Mouse (Mus musculus): ENCODE data around the gene Osbpl2. TPM values are rescaled to one million over a fixed set of nuclear protein-coding genes. Genes with fewer than 3 reads are reported as not detected.
A peak's percentile ranks its signal among the peaks of the same experiment; 100 is the strongest.
"Not testable (repeated sequence)": the region's sequence is repeated elsewhere in the genome, so short reads cannot be mapped to it uniquely, and the experiment has no call there.

Osbpl2 gene
- polyA plus RNA-seq, 1 experiment from 2014 or later, result 66.1 TPM

DNA sequence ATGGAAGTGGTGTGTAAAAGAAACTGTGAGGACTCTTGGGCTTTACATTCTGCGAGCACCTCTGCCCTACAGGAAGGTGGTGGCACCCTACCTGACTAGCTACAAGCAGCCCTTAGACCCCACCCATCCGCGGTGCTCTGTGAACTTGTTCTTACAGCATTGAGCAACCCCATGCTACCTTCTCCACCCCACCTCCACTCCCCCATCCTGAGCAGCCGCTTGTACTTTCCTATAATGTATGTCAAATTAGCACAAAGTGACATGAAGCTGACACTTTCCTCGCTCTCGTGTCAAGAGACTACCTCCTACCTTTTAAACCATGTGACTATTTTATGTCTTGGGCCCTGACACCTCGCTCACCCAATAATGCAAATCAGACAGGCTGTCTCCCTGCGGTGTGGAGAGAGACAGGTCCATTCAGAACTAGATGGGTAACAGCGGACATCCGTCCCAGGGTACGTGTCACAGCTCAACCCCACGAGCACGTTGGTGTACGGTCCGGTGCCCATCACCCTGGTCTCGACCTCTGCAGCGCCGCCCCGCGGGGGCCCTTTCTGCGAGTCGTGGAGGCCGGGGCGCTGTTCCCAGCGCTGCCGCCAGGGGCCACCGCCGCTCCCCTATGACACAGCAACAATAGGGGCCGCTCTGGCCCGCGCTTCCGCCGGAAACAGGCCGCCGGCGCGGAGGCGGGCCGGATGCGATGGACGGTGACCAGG lies 51.9 kb downstream of the Osbpl2 start, which contains the start of gene Adrm1:
TSS of gene Adrm1 (plus strand) at position 680 of the 716 bp plus-strand sequence.
- peak; percentile 99 for ATAC-seq
- peak within 1 kb of the TSS; percentile 97 for H3K9ac ChIP-seq (replicated peaks)
- H3K27ac ChIP-seq, result peak within 1 kb of the TSS; percentile 94
- peaks cover 27% of the 10 kb centered on the region for H3K4me1 ChIP-seq (replicated peaks)
- peak within 1 kb of the TSS; percentile 96 for H3K4me3 ChIP-seq (replicated peaks)
- no peaks in the 10 kb centered on the region for H3K27me3 ChIP-seq
- WGBS, result 6% methylated on average over 41 of the region's 41 CpGs
- peaks cover 33% of the 10 kb centered on the region for H3K36me3 ChIP-seq
- H3K9me3 ChIP-seq, result no peaks in the 10 kb centered on the region
- peak within 1 kb of the TSS; percentile 100 for H3K4me2 ChIP-seq (replicated peaks)

DNA sequence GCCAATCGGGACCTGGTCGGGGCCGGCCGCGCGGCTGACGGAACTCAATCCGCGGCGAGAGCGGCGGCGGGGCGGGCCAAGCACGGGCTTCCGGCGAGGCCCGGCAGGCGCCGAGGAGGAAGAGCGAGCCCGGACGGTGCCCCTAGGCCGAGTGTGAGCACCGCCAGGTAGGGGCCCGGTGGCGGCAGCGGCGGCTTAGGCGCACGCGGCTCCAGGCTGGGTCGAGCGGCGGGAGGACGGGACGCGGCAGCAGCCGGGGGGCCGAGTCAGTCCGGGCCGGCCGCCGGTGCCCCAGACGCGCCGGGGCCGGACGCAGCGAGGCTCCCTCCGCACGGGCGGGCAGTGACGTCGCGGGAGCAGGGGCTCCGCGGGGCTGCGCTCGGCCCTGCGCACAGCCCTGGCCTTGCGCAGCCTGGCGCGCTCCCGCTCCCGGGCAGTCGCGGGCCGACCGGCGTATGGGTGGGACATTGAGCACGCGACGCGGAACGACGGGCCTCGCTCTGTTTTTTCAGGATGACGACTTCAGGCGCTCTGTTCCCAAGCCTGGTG lies 52.5 kb downstream of the Osbpl2 start:
- WGBS, result under 1% methylated on average over 72 of the region's 80 CpGs
- peak; percentile 81 for ATAC-seq

DNA sequence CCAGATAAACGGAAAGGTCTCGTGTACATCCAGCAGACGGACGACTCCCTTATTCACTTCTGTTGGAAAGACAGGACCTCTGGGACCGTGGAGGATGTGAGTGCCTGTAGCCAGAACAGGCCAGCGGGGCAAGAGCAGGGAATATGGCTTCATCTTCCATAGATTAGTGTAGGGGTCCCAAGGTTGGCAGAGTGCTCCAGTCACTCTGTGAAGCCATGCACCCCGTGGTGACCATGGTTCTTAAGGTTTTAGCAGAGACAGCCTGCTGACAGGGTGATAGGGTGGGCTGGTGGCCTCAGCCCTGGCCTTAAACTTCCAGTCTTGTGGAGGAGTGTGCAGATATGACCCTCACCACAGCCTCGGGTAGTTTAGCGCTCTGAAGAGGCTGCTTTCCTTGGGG lies 53.0 kb downstream of the Osbpl2 start:
- no peaks in the 10 kb centered on the region for H3K27me3 ChIP-seq
- peak overlapping the region; percentile 100 for H3K4me2 ChIP-seq (replicated peaks)
- peak overlapping the region; percentile 94 for H3K27ac ChIP-seq
- H3K9me3 ChIP-seq, result no peaks in the 10 kb centered on the region
- 2% methylated on average over 8 of the region's 9 CpGs for WGBS
- H3K9ac ChIP-seq (replicated peaks), result peak overlapping the region; percentile 97
- peaks cover 44% of the 10 kb centered on the region for H3K36me3 ChIP-seq
- peak overlapping the region; percentile 96 for H3K4me3 ChIP-seq (replicated peaks)
- peaks cover 27% of the 10 kb centered on the region for H3K4me1 ChIP-seq (replicated peaks)
- ATAC-seq, result no peak

More for the DNA sequence above, 52.5 kb downstream of the Osbpl2 start:
- Histone ChIP-seq H3K4me3 (replicated peaks) (peak overlapping the region; percentile 96), H3K36me3 (peaks cover 39% of the 10 kb centered on the region), H3K27me3 (no peaks in the 10 kb centered on the region), H3K4me1 (replicated peaks) (peaks cover 27% of the 10 kb centered on the region), H3K9ac (replicated peaks) (peak overlapping the region; percentile 97), H3K4me2 (replicated peaks) (peak overlapping the region; percentile 100), H3K27ac (peak overlapping the region; percentile 94), H3K9me3 (no peaks in the 10 kb centered on the region)

DNA sequence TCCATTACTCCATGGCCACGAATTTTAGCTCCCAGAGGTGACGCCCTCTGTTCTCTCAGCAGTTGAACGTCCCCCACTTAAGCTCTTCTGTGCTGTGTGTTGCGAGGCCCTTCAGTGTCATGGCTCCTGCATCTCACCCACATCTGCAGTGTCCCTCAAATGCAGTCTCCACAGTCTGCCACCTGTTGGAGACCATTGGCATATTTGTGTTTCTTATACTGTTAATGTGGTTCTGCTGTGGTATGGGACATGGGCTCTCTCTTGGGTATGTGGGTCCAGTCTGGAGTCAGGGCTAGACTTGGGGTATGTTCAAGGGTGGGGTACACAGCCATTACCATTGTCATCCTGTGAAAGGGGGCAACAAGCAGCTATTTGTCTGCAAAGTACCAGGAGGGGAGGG lies 54.1 kb downstream of the Osbpl2 start:
- 85% methylated on average over 4 of the region's 4 CpGs for WGBS
- peaks cover 54% of the 10 kb centered on the region for H3K36me3 ChIP-seq

DNA sequence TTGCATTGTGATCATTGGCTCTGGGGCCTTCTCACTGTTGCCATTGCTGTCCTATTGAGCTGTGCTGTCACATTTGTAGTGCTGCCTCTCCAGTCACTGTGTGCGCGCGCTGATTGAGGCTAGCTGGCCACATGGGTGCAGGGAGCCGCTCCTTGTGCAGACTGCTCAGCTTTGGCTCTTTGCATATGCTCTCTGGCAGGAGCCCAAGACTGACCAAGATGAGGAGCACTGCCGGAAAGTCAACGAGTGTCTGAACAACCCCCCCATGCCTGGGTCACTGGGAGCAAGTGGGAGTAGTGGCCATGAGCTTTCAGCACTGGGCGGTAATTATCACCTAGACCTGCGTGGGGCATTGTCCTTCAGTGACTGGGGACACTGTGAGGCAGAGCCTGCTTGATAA lies 54.6 kb downstream of the Osbpl2 start:
- not testable (repeated sequence) for H3K9ac ChIP-seq (replicated peaks); ATAC-seq; H3K9me3 ChIP-seq; H3K27ac ChIP-seq; H3K27me3 ChIP-seq; H3K4me3 ChIP-seq (replicated peaks)
- peaks cover 60% of the 10 kb centered on the region for H3K36me3 ChIP-seq
- peak overlapping the region; percentile 100 for H3K4me2 ChIP-seq (replicated peaks)
- H3K4me1 ChIP-seq (replicated peaks), result peaks cover 27% of the 10 kb centered on the region
- 96% methylated on average over 8 of the region's 8 CpGs for WGBS

More for the DNA sequence above, 54.1 kb downstream of the Osbpl2 start:
- no peak overlapping the region for H3K9ac ChIP-seq (replicated peaks)
- H3K4me3 ChIP-seq (replicated peaks), result peak overlapping the region; percentile 96
- no peak overlapping the region for H3K27ac ChIP-seq
- peaks cover 27% of the 10 kb centered on the region for H3K4me1 ChIP-seq (replicated peaks)
- H3K27me3 ChIP-seq, result no peaks in the 10 kb centered on the region
- H3K4me2 ChIP-seq (replicated peaks), result peak overlapping the region; percentile 100
- no peak for ATAC-seq
- H3K9me3 ChIP-seq, result no peaks in the 10 kb centered on the region

DNA sequence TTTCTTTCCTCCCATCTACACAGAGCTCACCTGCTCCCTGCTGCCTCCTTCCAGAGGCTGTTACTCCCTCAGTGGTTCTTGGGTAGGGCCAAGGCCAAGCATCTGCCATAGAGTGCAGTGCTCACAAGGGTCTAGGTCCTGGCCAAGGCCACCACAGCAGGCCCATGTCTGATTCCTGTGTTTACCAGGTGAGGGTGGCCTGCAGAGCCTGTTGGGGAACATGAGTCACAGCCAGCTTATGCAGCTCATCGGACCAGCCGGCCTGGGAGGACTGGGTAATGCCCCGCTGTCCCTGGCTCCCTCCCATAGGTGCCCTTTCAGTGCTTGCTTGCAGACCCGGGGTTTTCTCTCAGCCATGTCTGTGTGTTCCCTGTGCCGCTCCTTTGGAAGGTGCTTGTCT lies 55.0 kb downstream of the Osbpl2 start:
- ATAC-seq, result no peak
- Histone ChIP-seq H3K27ac (no peak overlapping the region), H3K36me3 (peaks cover 61% of the 10 kb centered on the region), H3K9me3 (no peaks in the 10 kb centered on the region), H3K27me3 (no peaks in the 10 kb centered on the region), H3K4me1 (replicated peaks) (peaks cover 27% of the 10 kb centered on the region), H3K9ac (replicated peaks) (no peak overlapping the region), H3K4me3 (replicated peaks) (no peak overlapping the region), H3K4me2 (replicated peaks) (no peak overlapping the region)
- 98% methylated on average over 5 of the region's 5 CpGs for WGBS

DNA sequence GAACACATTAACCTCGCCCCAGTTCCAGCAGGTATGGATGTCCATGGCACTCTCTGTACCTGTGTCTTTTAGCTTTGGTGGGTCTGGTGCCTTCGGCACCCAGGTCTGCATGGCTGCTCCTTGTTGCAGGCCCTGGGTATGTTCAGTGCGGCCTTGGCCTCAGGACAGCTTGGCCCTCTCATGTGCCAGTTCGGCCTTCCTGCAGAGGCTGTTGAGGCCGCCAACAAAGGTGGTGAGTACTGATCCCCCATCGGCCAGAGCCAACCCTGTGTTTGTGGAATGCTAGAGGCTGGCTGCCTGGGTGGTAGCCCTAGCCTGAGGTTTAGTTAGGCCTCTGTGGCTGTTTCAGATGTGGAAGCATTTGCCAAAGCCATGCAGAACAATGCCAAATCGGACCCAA lies 56.6 kb downstream of the Osbpl2 start:
- no peak overlapping the region for H3K4me2 ChIP-seq (replicated peaks)
- no peak overlapping the region for H3K9ac ChIP-seq (replicated peaks)
- H3K4me1 ChIP-seq (replicated peaks), result peaks cover 24% of the 10 kb centered on the region
- no peaks in the 10 kb centered on the region for H3K9me3 ChIP-seq
- H3K4me3 ChIP-seq (replicated peaks), result no peak overlapping the region
- H3K36me3 ChIP-seq, result peaks cover 68% of the 10 kb centered on the region
- 95% methylated on average over 7 of the region's 7 CpGs for WGBS
- no peak for ATAC-seq
- H3K27me3 ChIP-seq, result no peaks in the 10 kb centered on the region
- H3K27ac ChIP-seq, result no peak overlapping the region

DNA sequence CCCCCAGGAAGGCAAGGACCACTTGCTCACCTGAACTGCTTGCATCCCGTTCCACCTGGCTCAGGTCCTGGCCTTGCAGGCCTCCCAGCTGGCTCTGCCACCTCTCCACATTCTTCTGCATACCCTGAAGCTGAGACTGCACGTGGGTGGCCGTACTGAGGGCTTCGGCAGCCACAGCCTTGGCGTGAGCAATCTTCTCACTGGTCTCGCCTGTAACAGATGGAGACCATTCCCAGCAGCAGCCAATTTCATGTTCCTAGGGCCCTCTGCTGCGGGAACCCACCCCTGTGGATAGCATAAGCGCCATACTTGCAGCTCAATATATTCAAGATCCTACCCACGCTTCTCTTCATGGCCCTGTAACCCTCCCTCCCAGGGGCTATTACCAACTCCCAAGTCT lies 62.4 kb downstream of the Osbpl2 start:
- no peak overlapping the region for H3K4me3 ChIP-seq (replicated peaks)
- no peak for ATAC-seq
- no peaks in the 10 kb centered on the region for H3K9me3 ChIP-seq
- no peak overlapping the region for H3K4me2 ChIP-seq (replicated peaks)
- H3K27ac ChIP-seq, result no peak overlapping the region
- no peaks in the 10 kb centered on the region for H3K4me1 ChIP-seq (replicated peaks)
- WGBS, result 89% methylated on average over 9 of the region's 9 CpGs
- no peaks in the 10 kb centered on the region for H3K27me3 ChIP-seq
- peaks cover 32% of the 10 kb centered on the region for H3K36me3 ChIP-seq
- no peak overlapping the region for H3K9ac ChIP-seq (replicated peaks)

DNA sequence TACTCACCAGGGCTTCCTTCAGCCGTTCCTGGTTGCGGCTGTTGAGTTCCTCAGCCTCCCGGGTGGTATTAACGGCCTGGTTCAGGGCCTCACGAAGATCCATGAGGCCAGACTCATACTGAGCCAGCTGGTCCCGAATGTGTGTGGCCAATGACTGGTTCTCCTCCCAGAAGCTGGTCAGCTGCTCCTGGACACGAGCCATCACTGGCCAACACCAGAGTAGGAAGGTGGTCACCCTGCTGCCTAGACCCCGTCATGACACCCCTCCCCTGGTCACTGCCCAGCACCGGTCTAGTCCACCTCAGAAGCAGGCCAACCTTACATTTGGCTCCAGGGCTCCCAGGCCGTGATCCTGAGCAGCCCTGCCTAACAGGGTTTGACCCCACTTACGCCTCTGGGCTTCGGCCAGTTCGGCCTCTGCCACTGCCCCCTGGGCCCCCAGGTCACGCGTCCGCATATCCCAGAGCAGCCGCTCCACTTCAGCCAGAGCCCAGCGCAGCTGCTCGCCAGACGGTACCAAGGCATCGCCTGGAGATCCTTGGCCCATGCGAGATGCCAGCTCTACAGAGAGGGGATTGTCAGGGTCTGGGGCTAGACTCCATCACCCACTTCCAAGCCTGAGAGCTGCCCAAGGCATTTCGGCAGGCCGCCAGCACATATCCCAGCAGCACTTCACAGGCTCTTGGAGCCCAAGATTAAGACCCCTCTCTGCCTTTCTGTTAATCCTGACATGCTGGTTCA lies 65.1 kb downstream of the Osbpl2 start:
- Histone ChIP-seq H3K4me2 (replicated peaks) (no peak overlapping the region), H3K4me1 (replicated peaks) (no peaks in the 10 kb centered on the region), H3K27ac (no peak overlapping the region), H3K4me3 (replicated peaks) (no peak overlapping the region), H3K9ac (replicated peaks) (no peak overlapping the region), H3K9me3 (no peaks in the 10 kb centered on the region), H3K36me3 (peaks cover 6% of the 10 kb centered on the region), H3K27me3 (no peaks in the 10 kb centered on the region)
- WGBS, result 90% methylated on average over 24 of the region's 24 CpGs
- no peak for ATAC-seq

DNA sequence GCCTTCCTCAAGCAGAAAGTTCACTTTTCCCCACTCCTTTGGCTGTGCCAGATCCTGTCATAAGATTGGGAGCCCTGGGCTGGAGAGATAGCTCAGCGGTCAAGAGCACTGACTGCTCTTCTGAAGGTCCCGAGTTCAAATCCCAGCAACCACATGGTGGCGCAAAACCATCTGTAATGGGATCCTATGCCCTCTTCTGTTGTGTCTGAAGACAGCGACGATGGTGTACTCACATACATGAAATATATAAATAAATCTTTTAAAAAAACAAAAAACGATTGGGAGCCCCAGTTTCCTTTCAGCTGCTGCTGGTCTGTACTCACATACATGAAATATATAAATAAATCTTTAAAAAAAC lies 65.6 kb downstream of the Osbpl2 start:
- Histone ChIP-seq H3K9me3 (no peaks in the 10 kb centered on the region), H3K27me3 (no peaks in the 10 kb centered on the region), H3K9ac (replicated peaks) (no peak overlapping the region), H3K4me1 (replicated peaks) (no peaks in the 10 kb centered on the region), H3K4me2 (replicated peaks) (no peak overlapping the region), H3K4me3 (replicated peaks) (no peak overlapping the region), H3K36me3 (0 out of 2 replicates have a peak, but pooled peaks cover under 1% of the 10 kb centered on the region), H3K27ac (no peak overlapping the region)
- WGBS, result 82% methylated on average over 6 of the region's 6 CpGs
- ATAC-seq, result no peak

DNA sequence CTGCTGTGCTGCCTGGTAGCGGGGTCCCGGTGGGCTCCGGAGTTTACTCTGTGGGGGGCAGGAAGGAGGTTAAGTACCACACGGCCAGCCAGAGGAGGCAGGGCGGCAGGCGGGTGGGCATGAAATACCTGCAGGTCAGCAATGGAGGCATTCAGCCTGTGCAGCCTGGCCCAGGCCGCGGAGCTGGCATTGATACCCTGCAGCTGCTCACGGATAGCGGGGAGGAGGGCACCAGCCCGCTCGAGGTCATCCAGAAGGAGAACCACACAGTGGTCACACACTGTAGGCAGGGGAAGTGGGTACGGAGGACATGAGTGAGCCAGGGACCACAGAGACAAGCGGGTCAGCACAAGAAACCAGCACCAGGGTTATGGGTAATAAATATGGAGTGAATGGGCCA lies 66.6 kb downstream of the Osbpl2 start:
- no peak for ATAC-seq
- 95% methylated on average over 14 of the region's 14 CpGs for WGBS
- no peak overlapping the region for H3K4me3 ChIP-seq (replicated peaks)
- H3K4me2 ChIP-seq (replicated peaks), result no peak overlapping the region
- H3K27me3 ChIP-seq, result no peaks in the 10 kb centered on the region
- no peaks in the 10 kb centered on the region for H3K36me3 ChIP-seq
- no peak overlapping the region for H3K9ac ChIP-seq (replicated peaks)
- no peaks in the 10 kb centered on the region for H3K9me3 ChIP-seq
- no peak overlapping the region for H3K27ac ChIP-seq
- H3K4me1 ChIP-seq (replicated peaks), result no peaks in the 10 kb centered on the region

DNA sequence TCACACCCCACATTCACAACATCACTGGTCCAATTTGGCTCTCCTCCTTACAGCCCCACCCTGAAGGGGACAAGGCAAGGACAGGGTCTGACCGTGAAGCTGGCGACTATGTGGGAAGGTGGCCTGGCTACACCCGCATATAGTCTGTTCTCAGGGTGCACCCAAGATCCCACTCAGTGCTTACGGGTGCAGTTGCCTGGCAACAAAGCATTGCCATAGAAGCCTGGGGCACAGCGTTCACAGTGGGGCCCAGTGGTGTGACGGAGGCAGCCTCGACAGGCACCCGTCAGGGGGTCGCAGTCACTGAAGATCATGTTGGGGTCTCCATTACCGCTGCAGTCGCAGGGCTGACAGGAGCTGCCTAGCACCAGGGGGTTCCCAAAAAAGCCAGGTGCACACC lies 68.3 kb downstream of the Osbpl2 start:
- Histone ChIP-seq H3K27ac (no peak overlapping the region), H3K36me3 (no peaks in the 10 kb centered on the region), H3K4me2 (replicated peaks) (no peak overlapping the region), H3K9me3 (no peaks in the 10 kb centered on the region), H3K4me1 (replicated peaks) (no peaks in the 10 kb centered on the region), H3K4me3 (replicated peaks) (no peak overlapping the region), H3K27me3 (no peaks in the 10 kb centered on the region), H3K9ac (replicated peaks) (no peak overlapping the region)
- 88% methylated on average over 11 of the region's 11 CpGs for WGBS
- no peak for ATAC-seq

All from midbrain, embryonic 13.5 days (tissue).